Mouse (Mus musculus) cortical plate, adult 2 months (tissue): ENCODE data around the gene Ccdc106.

Experiments
- CTCF ChIP-seq: fragments of 200-500 bp; IDR thresholded peaks from 2 replicates; pipeline ENCODE4 v1.5.1; 2011; ENCODE audit warnings: mild to moderate bottlenecking, control low read depth, low read length; ENCODE audit not compliant: insufficient read depth; ENCODE audit errors: extremely low read depth
- POLR2A ChIP-seq: fragments of 200-500 bp; IDR thresholded peaks from 2 replicates; pipeline ENCODE4 v1.6.1; 2011; ENCODE audit warnings: mild to moderate bottlenecking, low read length, control low read depth; ENCODE audit not compliant: insufficient read depth; ENCODE audit errors: extremely low read depth

DNA sequence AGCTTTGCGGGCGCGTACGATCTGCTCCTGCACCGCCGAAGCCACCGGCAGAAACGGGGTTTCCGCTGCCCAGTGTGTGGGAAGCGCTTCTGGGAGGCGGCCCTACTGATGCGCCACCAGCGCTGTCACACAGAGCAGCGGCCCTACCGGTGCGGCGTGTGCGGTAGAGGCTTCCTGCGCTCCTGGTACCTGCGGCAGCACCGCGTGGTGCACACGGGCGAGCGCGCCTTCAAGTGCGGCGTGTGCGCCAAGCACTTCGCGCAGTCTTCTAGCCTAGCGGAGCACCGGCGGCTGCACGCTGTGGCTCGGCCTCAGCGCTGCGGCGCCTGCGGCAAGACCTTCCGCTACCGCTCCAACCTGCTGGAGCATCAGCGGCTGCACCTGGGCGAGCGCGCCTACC is 11.1 kb downstream of the Ccdc106 start:
- no peak for TF ChIP-seq CTCF
- no peak for TF ChIP-seq POLR2A
